Mouse (Mus musculus) C2C12 (cell line): ENCODE measurements at regions not wholly inside any gene's neighbourhood (a gene's known extent, or its start where the extent isn't known, plus 50 kb on each side); places are given as distances from the start of the nearest gene placed in this dataset.

ENCODE experiments used
- CEBPB ChIP-seq: IDR thresholded peaks from one replicate; pipeline ENCODE4 v1.6.1; 2011; ENCODE audit warnings: low read depth, mild to moderate bottlenecking, control low read depth, moderate library complexity
- CTCF ChIP-seq: IDR thresholded peaks from one replicate; pipeline ENCODE4 v1.5.1; 2011; ENCODE audit not compliant: control insufficient read depth, insufficient read depth, insufficient read length
- FOSL1 ChIP-seq: IDR thresholded peaks from one replicate; pipeline ENCODE4 v1.8.0; 2011; ENCODE audit warnings: mild to moderate bottlenecking, low read length; ENCODE audit not compliant: poor library complexity, insufficient read depth, severe bottlenecking
- MAX ChIP-seq: IDR thresholded peaks from one replicate; pipeline ENCODE4 v1.6.1; 2011; ENCODE audit warnings: mild to moderate bottlenecking, control low read depth
- MYOD1 ChIP-seq: IDR thresholded peaks from one replicate; pipeline ENCODE4 v1.6.1; 2011; ENCODE audit warnings: low read depth; ENCODE audit not compliant: control insufficient read depth, insufficient read length
- MYOG ChIP-seq: IDR thresholded peaks from one replicate; pipeline ENCODE4 v1.6.1; 2011; ENCODE audit not compliant: control insufficient read depth, insufficient read length; ENCODE audit errors: extremely low read depth
- USF1 ChIP-seq: IDR thresholded peaks from one replicate; pipeline ENCODE4 v1.6.1; 2011; ENCODE audit warnings: low read depth, mild to moderate bottlenecking, control low read depth, moderate library complexity

- no peak for TF ChIP-seq CTCF
- no peak for TF ChIP-seq USF1
- TF ChIP-seq CEBPB = no peak
- no peak for TF ChIP-seq MYOG
- TF ChIP-seq MYOD1 = no peak
- TF ChIP-seq MAX = no peak
- TF ChIP-seq FOSL1 = no peak
These were observed 313.7 kb downstream of the Cenpc1 start for GRCm38 (mm10) chr5:85751649-85752048.
